Mouse (Mus musculus): ENCODE data around the gene Unc119. TPM values are rescaled to one million over a fixed set of nuclear protein-coding genes. Genes with fewer than 3 reads are reported as not detected.

Unc119 gene
- polyA plus RNA-seq, 1 experiment from 2014 or later: 77.0 TPM

DNA sequence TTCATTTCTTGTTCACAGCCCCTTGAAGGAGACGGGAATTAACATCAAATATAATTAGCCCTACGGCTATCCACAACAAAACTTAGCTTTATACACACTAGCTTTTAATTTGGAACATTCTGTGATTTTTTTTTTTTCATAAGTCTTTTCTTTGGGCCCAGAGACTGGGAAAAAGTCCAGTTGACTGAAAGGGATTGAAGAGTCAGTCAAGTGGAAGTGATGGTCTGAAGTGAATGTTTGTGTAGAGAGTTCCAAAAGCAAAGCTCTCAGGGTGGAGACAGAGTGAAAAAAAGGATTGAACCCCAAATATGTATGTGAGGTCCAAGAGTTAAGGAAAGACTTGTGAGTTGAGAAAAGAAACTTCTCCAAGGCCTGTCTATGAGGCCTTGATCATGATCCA lies 24.9 kb upstream of the Unc119 start:
- Histone ChIP-seq H3K27ac (replicated peaks; ENCODE audit: low read depth, low read length) (no peak overlapping the region), H3K36me3 (replicated peaks; ENCODE audit: control insufficient read depth, insufficient read depth, low read depth, low read length) (peaks cover 35% of the 10 kb centered on the region), H3K27me3 (ENCODE audit: control insufficient read depth, insufficient read depth, low read length) (no peaks in the 10 kb centered on the region), H3K4me1 (ENCODE audit: control insufficient read depth, insufficient read depth, low read length) (no peaks in the 10 kb centered on the region), H3K9ac (replicated peaks; ENCODE audit: low read length) (no peak overlapping the region), H3K9me3 (replicated peaks; ENCODE audit: control insufficient read depth, low read length) (no peaks in the 10 kb centered on the region), H3K4me3 (ENCODE audit: low read depth, low read length) (no peak overlapping the region), H3K4me2 (ENCODE audit: low read depth, low read length) (no peak overlapping the region)
- no peak for DNase-seq (ENCODE audit: low spot score)
- no peak for ATAC-seq (replicated peaks; ENCODE audit: insufficient number of reproducible peaks, low FRiP score, low TSS enrichment, low read depth)
- WGBS: 91% methylated on average over 2 of the region's 2 CpGs

DNA sequence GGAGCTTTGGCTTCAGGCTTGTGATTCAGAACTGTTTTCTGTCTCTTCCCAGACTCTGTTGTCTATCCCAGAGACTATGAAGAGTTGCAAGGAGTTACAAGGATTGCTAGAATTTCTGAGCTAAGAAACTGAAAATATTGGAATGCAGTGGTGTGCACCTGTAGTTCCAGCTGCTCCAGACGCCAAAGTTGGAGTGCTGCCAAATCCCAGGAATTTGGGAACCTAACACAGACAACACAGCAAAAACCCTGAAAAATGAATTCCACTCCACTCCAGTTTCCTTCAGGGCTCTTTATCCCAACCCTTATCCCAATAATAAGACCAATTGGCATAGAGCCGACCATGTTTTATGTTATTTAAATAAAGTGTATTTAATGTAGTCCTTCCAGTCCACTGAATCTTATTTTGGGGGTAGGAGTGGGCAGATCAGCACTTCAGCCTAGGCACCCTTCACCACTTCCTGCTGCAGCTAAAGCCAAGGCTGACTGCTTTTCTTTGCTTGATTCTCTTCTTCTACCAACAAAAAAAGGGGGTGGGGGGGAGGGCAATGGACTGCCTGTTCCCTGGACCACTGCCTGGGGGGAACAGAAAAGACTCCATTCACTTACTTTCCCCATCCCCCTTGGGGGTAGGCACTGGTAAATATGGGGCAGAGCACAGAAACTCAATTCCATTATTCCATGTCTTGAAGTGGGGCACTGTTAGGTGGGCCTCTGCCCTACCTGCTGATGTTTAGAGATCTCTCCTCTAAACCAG lies 21.0 kb upstream of the Unc119 start:
- Histone ChIP-seq H3K27me3 (ENCODE audit: control insufficient read depth, insufficient read depth, low read length) (no peaks in the 10 kb centered on the region), H3K27ac (replicated peaks; ENCODE audit: low read depth, low read length) (no peak overlapping the region), H3K4me3 (ENCODE audit: low read depth, low read length) (no peak overlapping the region), H3K9me3 (replicated peaks; ENCODE audit: control insufficient read depth, low read length) (no peaks in the 10 kb centered on the region), H3K9ac (replicated peaks; ENCODE audit: low read length) (no peak overlapping the region), H3K36me3 (replicated peaks; ENCODE audit: control insufficient read depth, insufficient read depth, low read depth, low read length) (peaks cover 19% of the 10 kb centered on the region), H3K4me2 (ENCODE audit: low read depth, low read length) (0 out of 2 replicates have a peak overlapping the region, but pooled peaks have one; percentile 7), H3K4me1 (ENCODE audit: control insufficient read depth, insufficient read depth, low read length) (no peaks in the 10 kb centered on the region)
- ATAC-seq (replicated peaks; ENCODE audit: insufficient number of reproducible peaks, low FRiP score, low TSS enrichment, low read depth): no peak
- DNase-seq (ENCODE audit: low spot score): no peak
- 69% methylated on average over 2 of the region's 2 CpGs for WGBS

DNA sequence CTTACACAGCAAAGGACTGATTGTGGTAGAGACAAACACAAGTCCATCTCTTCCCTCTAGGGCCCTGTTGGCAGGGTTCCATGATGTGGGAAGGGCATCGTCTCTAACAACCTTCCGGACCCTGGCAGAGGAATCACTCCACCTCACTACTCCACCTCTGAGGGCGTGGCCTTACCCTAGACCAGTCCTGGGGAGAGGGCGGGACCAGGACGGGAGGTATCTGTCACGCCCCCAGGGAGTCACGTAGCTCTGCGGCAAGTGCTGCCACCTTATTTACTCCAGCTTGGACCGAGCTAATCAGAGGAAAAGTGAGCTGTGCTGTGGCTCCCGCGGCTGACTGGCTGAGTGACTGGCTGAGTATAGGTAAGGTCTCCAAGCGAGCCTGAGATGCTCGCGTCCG lies 20.4 kb upstream of the Unc119 start, which contains the start of gene Aldoc:
Gene Aldoc (plus strand): TSS at position 109 of the 400 bp plus-strand sequence.
- WGBS: 5% methylated on average over 15 of the region's 15 CpGs
- Histone ChIP-seq H3K9ac (replicated peaks; ENCODE audit: low read length) (no peak within 1 kb of the TSS; the same call in 1 of the 2 replicates), H3K4me1 (ENCODE audit: control insufficient read depth, insufficient read depth, low read length) (no peaks in the 10 kb centered on the region), H3K4me3 (ENCODE audit: low read depth, low read length) (no peak within 1 kb of the TSS), H3K27me3 (ENCODE audit: control insufficient read depth, insufficient read depth, low read length) (no peaks in the 10 kb centered on the region), H3K9me3 (replicated peaks; ENCODE audit: control insufficient read depth, low read length) (no peaks in the 10 kb centered on the region), H3K27ac (replicated peaks; ENCODE audit: low read depth, low read length) (no peak within 1 kb of the TSS), H3K4me2 (ENCODE audit: low read depth, low read length) (0 out of 2 replicates have a peak within 1 kb of the TSS, but pooled peaks have one; percentile 7), H3K36me3 (replicated peaks; ENCODE audit: control insufficient read depth, insufficient read depth, low read depth, low read length) (peaks cover 15% of the 10 kb centered on the region)
- ATAC-seq (replicated peaks; ENCODE audit: insufficient number of reproducible peaks, low FRiP score, low TSS enrichment, low read depth) (peak; percentile 81), DNase-seq (ENCODE audit: low spot score) (peak; percentile 81)

DNA sequence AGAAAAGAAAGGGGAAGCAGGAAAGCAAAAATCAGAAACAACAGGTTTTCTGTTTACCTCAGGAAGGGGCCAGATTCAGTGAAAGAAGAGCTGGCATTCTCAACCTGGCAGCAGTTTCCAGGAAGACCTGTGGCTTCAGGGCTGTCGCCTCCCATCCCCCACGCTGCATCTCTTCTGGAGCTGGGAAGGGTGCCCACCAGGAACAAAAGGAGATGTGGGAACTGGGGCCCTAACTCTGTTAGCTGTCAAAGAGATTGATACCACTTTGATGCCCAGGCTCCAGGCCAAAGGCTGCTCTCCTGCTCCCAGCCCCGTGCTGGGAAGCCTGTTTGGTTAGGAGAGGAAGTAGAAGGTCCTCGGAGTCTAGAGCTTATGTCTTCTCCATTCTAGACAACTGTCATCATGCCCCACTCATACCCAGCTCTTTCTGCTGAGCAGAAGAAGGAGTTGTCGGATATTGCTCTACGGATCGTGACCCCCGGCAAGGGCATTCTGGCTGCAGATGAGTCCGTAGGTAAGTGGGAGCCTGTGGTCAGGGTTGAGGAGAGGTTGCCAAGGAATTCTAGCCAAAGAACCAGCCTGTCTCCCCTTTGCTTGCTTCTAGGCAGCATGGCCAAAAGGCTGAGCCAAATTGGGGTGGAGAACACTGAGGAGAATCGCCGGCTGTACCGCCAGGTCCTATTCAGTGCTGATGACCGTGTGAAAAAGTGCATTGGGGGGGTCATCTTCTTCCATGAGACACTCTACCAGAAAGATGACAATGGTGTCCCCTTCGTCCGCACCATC lies 19.1 kb upstream of the Unc119 start:
- Histone ChIP-seq H3K4me1 (ENCODE audit: control insufficient read depth, insufficient read depth, low read length) (0 out of 2 replicates have a peak, but pooled peaks cover 5% of the 10 kb centered on the region), H3K4me2 (ENCODE audit: low read depth, low read length) (no peak overlapping the region), H3K27ac (replicated peaks; ENCODE audit: low read depth, low read length) (no peak overlapping the region), H3K27me3 (ENCODE audit: control insufficient read depth, insufficient read depth, low read length) (no peaks in the 10 kb centered on the region), H3K36me3 (replicated peaks; ENCODE audit: control insufficient read depth, insufficient read depth, low read depth, low read length) (peaks cover 9% of the 10 kb centered on the region), H3K9me3 (replicated peaks; ENCODE audit: control insufficient read depth, low read length) (no peaks in the 10 kb centered on the region), H3K9ac (replicated peaks; ENCODE audit: low read length) (no peak overlapping the region), H3K4me3 (ENCODE audit: low read depth, low read length) (no peak overlapping the region)
- DNase-seq (ENCODE audit: low spot score) (no peak), ATAC-seq (replicated peaks; ENCODE audit: insufficient number of reproducible peaks, low FRiP score, low TSS enrichment, low read depth) (no peak)
- WGBS: 88% methylated on average over 15 of the region's 15 CpGs

DNA sequence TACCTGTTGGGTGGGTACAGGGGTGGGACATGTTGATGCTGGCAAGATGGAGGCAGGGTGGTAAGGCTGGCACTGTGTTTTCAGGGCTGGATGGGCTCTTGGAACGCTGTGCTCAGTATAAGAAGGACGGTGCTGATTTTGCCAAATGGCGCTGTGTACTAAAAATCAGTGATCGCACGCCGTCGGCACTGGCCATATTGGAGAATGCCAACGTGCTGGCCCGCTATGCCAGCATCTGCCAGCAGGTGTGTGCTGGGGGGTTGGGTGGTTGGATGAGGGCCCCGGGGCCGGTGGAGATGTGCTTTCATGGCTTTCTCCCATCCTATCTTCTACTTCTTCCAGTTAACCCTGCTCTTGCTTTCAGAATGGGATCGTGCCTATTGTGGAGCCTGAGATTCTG lies 18.3 kb upstream of the Unc119 start:
- DNase-seq (ENCODE audit: low spot score) (no peak), ATAC-seq (replicated peaks; ENCODE audit: insufficient number of reproducible peaks, low FRiP score, low TSS enrichment, low read depth) (no peak)
- Histone ChIP-seq H3K4me1 (ENCODE audit: control insufficient read depth, insufficient read depth, low read length) (0 out of 2 replicates have a peak, but pooled peaks cover 5% of the 10 kb centered on the region), H3K9me3 (replicated peaks; ENCODE audit: control insufficient read depth, low read length) (no peaks in the 10 kb centered on the region), H3K27me3 (ENCODE audit: control insufficient read depth, insufficient read depth, low read length) (no peaks in the 10 kb centered on the region), H3K36me3 (replicated peaks; ENCODE audit: control insufficient read depth, insufficient read depth, low read depth, low read length) (peaks cover 6% of the 10 kb centered on the region), H3K4me2 (ENCODE audit: low read depth, low read length) (no peak overlapping the region), H3K4me3 (ENCODE audit: low read depth, low read length) (no peak overlapping the region), H3K27ac (replicated peaks; ENCODE audit: low read depth, low read length) (no peak overlapping the region), H3K9ac (replicated peaks; ENCODE audit: low read length) (no peak overlapping the region)
- 95% methylated on average over 12 of the region's 12 CpGs for WGBS

DNA sequence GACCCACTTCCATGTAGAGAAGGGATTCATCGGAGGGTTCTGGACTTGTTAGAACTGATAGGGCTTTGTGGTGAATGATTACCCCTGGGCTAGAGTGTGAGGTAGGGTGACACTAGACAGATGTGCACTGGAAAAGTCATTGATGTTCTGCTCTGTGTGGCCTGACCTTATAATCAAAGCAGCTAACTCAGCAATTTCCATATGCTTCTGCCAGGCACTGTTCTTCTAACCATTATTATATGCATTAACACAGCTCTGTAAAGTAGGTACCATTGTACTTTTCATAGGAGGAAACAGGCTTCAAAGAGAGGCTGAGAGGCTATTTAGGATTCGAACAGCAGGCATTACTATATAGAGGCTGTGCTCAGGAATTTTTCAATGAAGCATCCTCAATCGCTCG lies 16.1 kb upstream of the Unc119 start:
- 91% methylated on average over 4 of the region's 4 CpGs for WGBS
- DNase-seq (ENCODE audit: low spot score): no peak

DNA sequence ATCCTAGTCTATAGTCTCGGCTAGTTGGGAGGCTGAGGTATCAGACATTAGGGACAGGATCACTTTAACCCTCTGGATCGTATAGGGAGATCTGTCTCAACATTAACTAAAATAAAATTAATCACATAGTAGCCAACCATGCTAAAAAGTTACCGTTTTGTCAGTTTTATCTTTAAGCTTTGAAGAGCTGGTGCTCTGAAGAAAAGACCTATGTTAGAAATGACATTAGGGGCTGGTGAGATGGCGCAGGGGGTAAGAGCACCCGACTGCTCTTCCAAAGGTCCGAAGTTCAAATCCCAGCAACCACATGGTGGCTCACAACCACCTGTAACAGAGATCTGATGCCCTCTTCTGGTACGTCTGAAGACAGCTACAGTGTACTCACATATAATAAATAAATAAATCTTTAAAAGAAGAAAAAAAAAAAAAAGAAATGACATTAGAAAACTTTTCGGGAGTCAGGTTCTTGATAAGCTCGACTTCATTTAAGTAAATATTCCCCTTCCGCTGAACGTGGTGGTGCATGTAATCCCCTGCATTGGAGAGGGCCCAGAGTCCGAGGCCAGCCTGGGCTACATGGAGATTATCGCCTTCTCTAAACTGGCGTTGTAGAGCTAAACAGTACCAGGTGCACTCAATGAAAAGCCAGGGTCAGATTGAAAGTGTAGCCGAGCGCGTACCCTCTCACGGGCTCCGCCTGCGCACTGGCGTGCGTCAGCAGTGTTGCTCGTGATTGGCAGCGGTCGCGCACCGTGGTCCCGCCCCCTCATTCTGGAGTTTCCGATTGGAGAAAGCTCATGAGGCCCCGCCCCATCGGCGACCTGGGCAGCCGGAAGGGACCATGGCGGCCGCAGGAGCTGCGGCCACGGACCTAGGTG lies 15.4 kb upstream of the Unc119 start, which contains the start of gene Pigs:
Gene Pigs (plus strand): TSS at position 782 of the 878 bp plus-strand sequence.
- 13% methylated on average over 37 of the region's 37 CpGs for WGBS
- H3K27ac ChIP-seq (replicated peaks; ENCODE audit: low read depth, low read length): 0 out of 2 replicates have a peak within 1 kb of the TSS, but pooled peaks have one; percentile 8
- peak within 1 kb of the TSS; percentile 93 for H3K4me2 ChIP-seq (ENCODE audit: low read depth, low read length)
- peak within 1 kb of the TSS; percentile 82 for H3K9ac ChIP-seq (replicated peaks; ENCODE audit: low read length)
- peak within 1 kb of the TSS; percentile 74 for H3K4me3 ChIP-seq (ENCODE audit: low read depth, low read length)
- ATAC-seq (replicated peaks; ENCODE audit: insufficient number of reproducible peaks, low FRiP score, low TSS enrichment, low read depth): peak; percentile 92
- DNase-seq (ENCODE audit: low spot score): peak; percentile 97
- H3K27me3 ChIP-seq (ENCODE audit: control insufficient read depth, insufficient read depth, low read length): no peaks in the 10 kb centered on the region
- H3K36me3 ChIP-seq (replicated peaks; ENCODE audit: control insufficient read depth, insufficient read depth, low read depth, low read length): no peaks in the 10 kb centered on the region
- H3K9me3 ChIP-seq (replicated peaks; ENCODE audit: control insufficient read depth, low read length): no peaks in the 10 kb centered on the region
- H3K4me1 ChIP-seq (ENCODE audit: control insufficient read depth, insufficient read depth, low read length): 0 out of 2 replicates have a peak, but pooled peaks cover 5% of the 10 kb centered on the region

More for the DNA sequence above, 16.1 kb upstream of the Unc119 start:
- Histone ChIP-seq H3K4me1 (ENCODE audit: control insufficient read depth, insufficient read depth, low read length) (0 out of 2 replicates have a peak, but pooled peaks cover 5% of the 10 kb centered on the region), H3K4me2 (ENCODE audit: low read depth, low read length) (no peak overlapping the region), H3K9me3 (replicated peaks; ENCODE audit: control insufficient read depth, low read length) (no peaks in the 10 kb centered on the region), H3K27ac (replicated peaks; ENCODE audit: low read depth, low read length) (no peak overlapping the region), H3K9ac (replicated peaks; ENCODE audit: low read length) (no peak overlapping the region), H3K27me3 (ENCODE audit: control insufficient read depth, insufficient read depth, low read length) (no peaks in the 10 kb centered on the region), H3K36me3 (replicated peaks; ENCODE audit: control insufficient read depth, insufficient read depth, low read depth, low read length) (no peaks in the 10 kb centered on the region), H3K4me3 (ENCODE audit: low read depth, low read length) (no peak overlapping the region)
- no peak for ATAC-seq (replicated peaks; ENCODE audit: insufficient number of reproducible peaks, low FRiP score, low TSS enrichment, low read depth)

Measured in embryonic facial prominence, embryonic 11.5 days (tissue).